Mouse (Mus musculus) natural killer cell, adult 2 months (primary cell): ENCODE data around the gene Akr1e1.
"Not testable (repeated sequence)": the region's sequence is repeated elsewhere in the genome, so short reads cannot be mapped to it uniquely, and the experiment has no call there.

Experiments used
- DNase-seq, 2 experiments: peaks; one replicate each; pipeline ENCODE4 v3.0.0; 2022; ENCODE audit warnings: low spot score in 2 of 2

The Akr1e1 gene

GRCm38 (mm10) chr13:4608961-4609409 lies at the start of gene Akr1e1:
Gene Akr1e1 (minus strand): TSS chr13:4609174.
- peak; percentile 65 to 68 for DNase-seq

GRCm38 (mm10) chr13:4658346-4658745 lies 49.4 kb upstream of the Akr1e1 start:
- no peak for DNase-seq

DNA sequence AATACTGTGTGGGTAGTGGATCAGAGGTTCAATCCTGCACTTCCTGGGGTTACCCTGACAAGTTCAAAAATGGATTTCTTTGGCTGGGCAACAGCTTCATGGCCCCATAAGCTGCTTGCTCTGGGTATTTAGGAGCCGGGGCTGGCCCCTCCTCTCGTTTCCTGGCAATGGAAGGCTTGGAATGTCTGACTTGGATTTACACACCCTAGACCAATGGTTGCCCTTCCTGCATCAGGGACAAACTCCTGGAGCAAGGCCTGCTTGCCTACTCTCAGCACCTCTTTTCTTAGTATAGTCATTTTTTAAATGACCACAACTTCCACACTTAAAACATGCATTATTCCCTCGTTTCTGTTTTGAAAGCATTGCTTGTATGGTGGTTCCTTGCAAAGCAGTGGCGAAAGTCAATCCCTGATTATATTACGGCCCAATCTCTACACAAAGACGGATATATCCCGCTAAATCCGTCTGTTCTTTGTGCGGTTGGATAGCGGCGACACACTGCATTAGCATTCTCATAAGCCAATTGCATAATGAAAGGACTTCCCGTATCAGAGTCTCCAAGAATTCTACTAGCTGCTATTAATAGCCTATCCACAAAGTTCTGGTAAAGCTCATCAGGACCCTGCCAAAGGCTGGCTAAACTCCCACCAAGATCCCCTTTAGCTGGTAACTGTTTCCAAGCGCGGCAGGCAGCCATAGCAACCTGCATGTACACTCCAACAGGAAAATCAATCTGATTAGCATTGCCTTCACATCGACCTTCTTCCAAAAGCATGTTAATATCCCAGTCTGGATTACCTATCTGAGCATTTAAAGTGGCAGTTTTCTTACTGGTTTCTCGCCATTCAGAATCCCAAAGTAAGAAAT lies 47.5 kb upstream of the Akr1e1 start:
- no peak for DNase-seq

GRCm38 (mm10) chr13:4650190-4650589 lies 41.2 kb upstream of the Akr1e1 start:
- no peak for DNase-seq

- DNase-seq, result no peak
Observed at GRCm38 (mm10) chr13:4645248-4645647, 36.3 kb upstream of the Akr1e1 start.

GRCm38 (mm10) chr13:4610902-4611301 lies 1.9 kb upstream of the Akr1e1 start:
- DNase-seq, result no peak

DNA sequence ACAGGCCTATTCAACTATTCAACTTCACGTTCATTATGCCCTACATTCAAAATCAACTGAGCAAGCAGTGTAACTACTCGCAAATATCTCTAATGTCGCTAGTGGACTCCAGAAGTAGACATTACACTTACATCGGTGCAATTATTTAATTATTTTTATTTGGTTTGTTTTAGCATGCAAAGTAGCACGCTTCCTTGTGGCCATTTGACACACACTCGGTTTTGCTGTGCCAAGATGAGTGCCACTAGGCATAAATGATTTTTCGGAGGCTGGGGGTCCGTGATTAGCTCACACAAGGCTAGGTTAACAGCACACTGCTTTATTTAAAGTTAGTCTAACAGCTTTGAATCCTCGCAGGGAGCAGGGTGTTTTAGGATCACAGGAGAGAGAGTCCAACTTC lies 444 bp downstream of the Akr1e1 start:
- no peak for DNase-seq

- no peak for DNase-seq
Observed at GRCm38 (mm10) chr13:4606821-4607220, 2.2 kb downstream of the Akr1e1 start.

DNA sequence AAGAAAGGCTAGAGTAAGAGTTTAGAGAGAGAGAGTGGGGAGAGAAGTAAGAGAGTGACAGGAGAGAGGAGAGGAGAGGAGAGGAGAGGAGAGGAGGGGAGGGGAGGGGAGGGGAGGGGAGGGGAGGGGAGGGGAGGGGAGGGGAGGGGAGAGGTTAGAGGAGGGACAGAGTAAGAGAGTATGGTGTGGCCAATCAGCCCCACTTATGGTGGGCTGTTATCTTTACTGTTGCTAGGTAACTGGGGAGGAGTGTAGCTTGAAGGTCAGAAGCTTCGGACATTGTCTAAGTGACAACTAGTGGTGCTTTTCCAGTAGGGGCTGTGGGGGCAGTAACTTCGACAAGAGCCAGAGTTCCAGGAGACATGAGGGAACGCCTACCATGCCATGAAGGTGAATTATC lies 5.5 kb downstream of the Akr1e1 start:
- DNase-seq, result not testable (repeated sequence)

DNA sequence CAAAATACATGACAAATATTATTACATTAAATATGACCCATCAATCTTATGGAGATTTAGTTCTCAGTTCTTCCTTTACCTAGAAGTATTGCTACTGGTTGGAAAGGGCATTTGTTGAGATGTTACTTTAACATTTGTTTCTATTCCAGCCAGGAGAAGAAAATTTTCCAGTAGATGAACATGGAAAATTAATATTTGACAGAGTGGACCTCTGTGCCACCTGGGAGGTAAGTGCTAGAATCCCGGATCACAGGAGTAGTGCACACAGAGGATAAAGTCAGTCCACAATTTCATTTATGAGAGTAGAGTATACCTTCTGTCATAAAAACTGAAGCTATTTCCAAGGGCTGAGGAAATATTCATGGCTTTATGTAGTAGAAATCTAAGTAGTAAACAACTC lies 32.1 kb downstream of the Akr1e1 start:
- DNase-seq, result no peak

- DNase-seq, result no peak
Observed at GRCm38 (mm10) chr13:4573871-4574270, 35.1 kb downstream of the Akr1e1 start, which contains the start of gene Akr1c21. Gene Akr1c21 (plus strand): TSS chr13:4574075.

GRCm38 (mm10) chr13:4565996-4566395 lies 43.0 kb downstream of the Akr1e1 start:
- no peak for DNase-seq

DNA sequence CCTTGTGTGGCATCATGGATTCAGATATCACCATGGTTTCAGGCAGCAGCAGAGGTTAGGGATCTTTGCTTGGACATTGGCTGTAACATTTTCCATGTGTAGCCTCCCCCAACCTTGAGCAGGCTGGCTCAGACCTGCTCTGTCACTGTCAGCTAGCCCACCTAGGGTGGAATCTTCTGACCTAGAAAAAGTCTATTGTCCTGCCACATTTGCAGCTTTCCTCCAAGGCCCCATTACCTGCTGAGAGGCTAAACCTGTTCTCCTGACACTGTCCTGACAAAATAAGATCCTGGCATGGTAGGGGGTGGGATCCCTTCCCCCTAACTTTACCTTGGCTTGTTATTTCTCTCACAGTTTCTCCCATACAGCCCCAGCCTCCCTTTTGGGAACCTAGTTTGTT lies 48.5 kb downstream of the Akr1e1 start:
- DNase-seq, result no peak

GRCm38 (mm10) chr13:4559143-4559542 lies 49.8 kb downstream of the Akr1e1 start:
- no peak for DNase-seq
